Mouse (Mus musculus): ENCODE results near the gene F930015N05Rik. TPM values are rescaled to one million over a fixed set of nuclear protein-coding genes. Genes with fewer than 3 reads are reported as not detected.

F930015N05Rik gene
- polyA plus RNA-seq (2015; fragmentation: Illumina TruSeq; extraction: RNeasy Lipid Tissue Mini Kit (QIAGEN cat#74804); ENCODE audit: insufficient read depth, low read depth, low replicate concordance): not detected

DNA sequence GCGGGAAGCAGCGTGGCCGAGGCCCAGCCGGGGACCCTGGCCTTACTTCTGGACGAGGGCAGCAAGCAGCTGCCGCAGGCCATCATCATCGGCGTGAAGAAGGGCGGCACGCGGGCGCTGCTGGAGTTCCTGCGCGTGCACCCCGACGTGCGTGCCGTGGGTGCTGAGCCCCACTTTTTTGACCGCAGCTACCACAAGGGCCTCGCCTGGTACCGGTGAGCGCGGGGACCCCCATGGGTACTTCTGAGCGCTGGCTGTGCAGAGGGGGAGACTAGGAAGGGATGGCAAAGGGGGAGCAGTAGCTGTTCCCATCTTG is at the start of gene F930015N05Rik:
Gene F930015N05Rik, minus strand, starts transcription at position 242 of the 316 bp plus-strand sequence.

DNA sequence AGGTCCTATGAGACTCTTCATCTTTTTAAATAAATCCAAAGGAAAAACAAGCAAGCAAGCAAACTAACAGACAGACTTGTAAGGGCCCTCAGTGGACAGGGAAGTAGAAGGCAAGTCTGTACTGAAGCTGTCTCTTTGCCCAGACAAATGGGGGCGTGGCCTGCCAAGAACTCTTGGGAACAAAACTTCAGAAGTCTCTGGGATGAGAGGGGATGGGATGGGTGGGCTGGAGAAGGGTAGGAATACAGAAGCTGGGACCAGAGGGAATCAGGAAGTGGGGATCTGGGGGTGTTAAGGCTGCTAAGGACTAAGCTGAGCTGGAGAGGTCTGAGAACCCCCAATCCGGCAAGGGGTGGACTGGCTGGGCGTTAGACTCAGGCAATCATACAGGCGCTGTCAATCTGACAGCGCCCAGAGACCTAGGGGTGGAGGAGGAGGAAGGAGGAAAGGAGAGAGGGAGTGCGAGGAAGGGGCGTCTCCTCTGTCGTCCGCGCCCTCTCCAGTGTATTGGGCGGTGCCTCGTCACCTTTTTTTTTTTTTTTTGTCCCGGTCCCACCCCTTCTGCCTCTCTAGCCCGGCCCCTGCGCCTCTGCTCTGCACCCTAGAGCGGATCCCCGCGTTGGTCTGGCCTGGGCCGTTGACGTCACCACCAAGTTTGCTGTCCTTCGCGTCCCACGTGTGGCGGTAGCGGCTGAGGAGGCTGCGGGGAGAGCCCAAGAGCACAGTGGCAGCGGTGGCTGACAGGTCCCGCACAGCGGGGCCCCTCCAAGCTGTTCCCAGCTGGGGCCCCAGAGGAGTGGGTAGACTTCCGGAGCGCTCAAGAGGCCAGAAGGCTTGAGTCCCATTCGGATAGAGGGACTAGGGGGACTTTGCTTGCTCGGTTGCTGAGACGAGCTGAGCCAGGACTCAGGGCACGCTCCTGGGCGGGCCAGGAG is 1.6 kb downstream of the F930015N05Rik start, which contains the start of gene Hs3st3a1:
Gene Hs3st3a1, plus strand, starts transcription at position 722 of the 935 bp plus-strand sequence.

Other genes starting within 250 kb of the F930015N05Rik start
- not detected for gene Hs3st3a1, start 1.3 kb downstream of the F930015N05Rik start, polyA plus RNA-seq (2015; fragmentation: Illumina TruSeq; extraction: RNeasy Lipid Tissue Mini Kit (QIAGEN cat#74804); ENCODE audit: insufficient read depth, low read depth, low replicate concordance)

Data from pancreas, adult 10 weeks (tissue).